Mouse (Mus musculus): ENCODE measurements at regions not wholly inside any gene's neighbourhood (a gene's known extent, or its start where the extent isn't known, plus 50 kb on each side); places are given as distances from the start of the nearest gene placed in this dataset.
"Not testable (repeated sequence)": the region's sequence is repeated elsewhere in the genome, so short reads cannot be mapped to it uniquely, and the experiment has no call there.

DNA sequence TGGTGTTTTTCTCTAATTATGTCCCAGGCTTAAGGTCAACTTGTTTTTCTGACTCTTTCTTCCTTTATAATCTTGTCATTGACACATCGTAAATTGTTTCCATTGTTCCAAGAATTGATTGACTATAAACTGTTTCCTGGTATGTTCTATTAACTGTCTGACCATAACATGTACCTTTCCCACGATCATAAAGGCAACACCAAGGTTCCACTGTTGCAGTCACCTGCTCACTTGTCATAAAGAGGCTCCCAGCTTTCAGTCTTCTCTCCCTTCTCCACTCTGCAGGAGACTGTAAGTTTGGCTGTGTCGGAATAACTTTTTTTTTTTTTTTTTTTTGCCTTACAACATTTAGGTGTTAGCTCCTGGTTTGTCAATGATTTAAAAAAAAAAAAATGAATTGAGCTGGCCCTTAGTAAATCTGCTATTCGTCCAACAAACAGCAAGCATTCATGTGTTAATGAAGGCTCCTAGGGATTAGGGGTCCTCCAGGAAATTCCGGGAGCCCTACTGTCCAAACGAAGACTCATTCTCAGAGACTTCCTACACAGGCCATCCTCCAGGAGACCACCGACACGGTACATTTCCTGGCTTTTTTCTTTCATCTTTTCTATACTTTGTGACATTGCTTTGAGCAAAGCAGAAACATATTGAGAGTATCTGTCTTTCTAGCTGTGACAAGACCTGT, 122.2 kb upstream of the Trim24 start:
- no peak for DNase-seq

DNA sequence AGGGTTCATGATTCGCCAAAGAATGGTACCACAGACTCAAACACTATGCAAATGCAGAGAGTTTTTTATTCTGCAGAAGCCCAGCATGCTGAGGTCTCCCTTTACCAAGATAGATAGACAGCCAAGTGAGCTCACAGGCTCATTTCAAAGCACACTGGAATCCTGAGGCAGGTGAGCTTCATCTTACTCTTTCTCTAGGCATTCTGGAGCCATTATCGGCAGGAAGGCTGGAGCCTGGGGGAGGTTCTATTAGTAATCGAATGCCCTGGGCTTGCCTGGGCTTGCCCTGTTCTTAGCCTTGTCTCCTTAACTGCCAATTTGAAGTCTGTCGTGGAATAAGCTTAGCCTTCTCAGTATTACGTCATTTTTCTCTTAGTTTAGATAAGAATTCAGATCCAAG, 121.6 kb upstream of the Trim24 start:
- DNase-seq = no peak

DNA sequence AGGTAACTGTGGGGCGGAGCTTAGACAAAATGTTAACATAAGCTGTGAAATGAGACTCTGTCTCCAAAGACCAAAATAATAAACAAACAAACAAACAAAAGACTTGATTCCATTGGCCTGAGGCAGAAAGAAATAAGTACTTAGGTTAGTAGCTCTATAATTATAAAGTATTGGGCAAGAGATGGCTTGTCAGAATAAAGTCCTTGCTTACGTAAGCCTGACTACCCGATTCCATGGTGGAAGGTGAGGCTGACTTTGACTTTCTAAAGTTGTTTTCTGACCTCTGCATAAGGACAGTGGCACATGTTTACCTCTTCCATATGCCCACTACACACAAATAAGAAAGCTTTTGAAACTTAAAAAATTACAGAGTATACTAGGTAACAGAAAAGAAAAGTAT, 120.3 kb upstream of the Trim24 start:
- DNase-seq = no peak

DNA sequence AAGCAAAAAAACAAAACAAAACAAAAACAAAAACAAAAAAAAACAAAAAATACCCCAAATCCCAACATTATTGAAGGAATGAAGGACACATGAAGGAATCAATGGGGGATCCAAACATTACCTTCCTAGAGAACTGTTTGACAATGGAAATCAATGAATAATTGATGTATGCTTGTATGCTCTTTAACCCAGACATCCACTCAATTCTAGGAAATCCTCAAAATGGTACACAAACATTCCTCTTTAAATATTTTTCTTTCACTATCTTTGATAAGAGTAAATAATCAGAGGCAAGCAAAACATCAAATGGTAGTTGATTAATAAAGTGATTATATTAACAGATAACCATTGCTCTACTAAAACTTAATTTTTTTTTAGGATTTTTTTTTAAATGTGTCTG, 118.9 kb upstream of the Trim24 start:
- no peak for DNase-seq

DNA sequence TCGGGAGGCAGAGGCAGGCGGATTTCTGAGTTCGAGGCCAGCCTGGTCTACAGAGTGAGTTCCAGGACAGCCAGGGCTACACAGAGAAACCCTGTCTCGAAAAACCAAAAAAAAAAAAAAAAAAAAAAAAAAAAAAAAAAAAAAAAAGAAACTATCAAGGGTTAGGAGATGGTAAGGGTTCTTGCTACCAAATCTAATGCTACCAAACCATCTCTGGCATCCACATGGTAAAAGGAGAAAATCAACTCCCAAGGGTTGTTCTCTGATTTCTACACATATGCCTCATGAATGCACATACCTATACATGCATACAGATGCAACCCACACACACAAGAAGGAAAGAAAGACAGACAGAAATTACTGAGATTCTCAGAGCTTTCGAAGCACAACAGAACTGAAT, 109.6 kb upstream of the Trim24 start:
- not testable (repeated sequence) for DNase-seq

DNA sequence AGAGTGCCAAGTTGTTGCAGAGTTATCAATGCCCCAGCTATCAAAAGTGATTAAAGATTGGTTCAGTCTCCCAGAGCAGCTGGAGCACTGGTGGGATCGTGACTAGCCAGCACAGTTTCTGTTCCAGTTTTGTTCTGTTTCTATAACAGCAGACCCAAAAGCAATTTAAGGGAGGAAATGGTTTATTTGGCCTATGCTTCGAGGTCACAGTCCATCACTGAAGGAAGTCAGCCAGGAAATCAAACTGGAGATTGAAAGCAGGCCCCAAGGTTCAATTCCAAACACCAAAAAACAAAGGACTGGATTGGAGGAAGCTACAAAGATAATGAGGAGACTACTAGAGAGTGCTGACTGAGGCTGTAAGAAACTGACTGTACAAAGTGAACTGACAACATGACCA, 107.6 kb upstream of the Trim24 start:
- peak in 1 of 2 experiments; percentile 17 for DNase-seq

DNA sequence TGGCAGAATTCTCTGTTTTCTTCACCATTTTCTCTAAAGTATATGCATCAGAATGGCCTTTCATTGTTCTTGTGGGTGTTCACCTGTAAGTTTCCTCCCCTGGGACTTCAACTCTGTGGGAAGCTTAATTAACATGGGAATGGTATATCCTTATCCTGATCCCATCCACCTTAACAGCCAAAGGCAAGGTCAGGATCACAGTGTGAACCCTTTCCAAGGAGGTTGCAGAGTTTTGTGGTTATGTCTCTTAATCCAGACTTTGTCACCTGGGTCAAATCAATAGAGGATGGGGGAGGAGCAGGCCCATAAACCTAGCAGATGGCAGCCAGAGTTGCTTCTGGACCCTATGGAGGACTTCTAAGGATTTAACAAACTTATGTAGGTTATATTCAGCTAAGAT, 102.9 kb upstream of the Trim24 start:
- no peak for DNase-seq

DNA sequence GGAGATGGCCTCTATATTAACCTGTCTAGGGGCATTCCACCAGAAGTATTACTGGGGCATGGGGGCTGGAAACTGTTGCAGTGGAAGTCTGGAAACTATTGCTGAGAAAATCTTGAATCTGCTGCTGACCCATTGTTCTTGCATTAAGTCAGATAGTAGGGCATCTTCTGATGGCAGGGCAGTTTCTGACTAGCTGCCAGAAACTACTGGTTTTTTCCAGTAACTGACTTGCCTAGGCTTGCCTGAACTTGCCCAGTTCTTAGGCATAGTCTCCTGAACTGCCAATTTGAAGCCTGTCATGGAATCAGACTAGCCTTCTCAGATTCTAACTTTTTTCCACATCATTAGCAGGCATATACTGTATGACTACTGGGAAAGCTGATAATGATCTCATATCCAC, 97.3 kb upstream of the Trim24 start:
- no peak for DNase-seq

DNA sequence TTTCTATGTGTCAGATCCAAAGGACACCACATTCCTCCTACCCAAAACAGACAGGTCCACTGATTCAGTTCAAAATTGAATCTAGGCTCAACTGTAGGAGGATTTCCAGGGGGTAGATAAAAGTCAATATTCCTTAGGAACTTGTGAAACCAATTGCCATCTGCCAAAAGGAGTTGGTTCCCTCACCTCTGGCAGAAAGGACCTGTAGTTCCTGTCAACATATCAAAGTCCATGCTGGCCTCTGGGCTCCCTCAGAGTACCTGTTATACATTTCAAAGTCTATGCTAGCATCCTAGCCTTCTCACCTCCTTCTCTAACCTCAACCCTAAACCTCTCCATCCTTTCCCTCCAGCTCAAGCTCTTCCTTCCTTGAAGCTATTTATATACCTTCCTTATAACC, 95.5 kb upstream of the Trim24 start:
- no peak for DNase-seq

DNA sequence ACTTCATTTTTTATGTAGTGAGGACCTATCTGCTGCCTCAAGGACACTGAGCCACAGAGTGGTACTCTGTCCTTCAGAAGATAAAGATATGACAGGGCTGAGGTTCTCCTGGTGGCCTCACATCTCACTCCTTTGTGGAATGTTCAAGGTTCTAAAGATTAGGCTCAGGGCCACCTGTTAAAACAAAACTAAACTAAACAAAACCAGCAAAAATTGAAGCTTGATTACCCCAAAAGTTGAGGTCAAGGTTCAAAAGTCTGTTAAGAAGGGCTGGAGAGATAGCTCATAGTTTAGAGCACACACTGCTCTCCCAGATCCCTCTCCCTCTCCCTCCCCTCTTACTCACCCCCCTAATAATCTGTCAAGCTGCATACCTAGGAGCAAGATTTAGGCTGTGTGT, 90.7 kb upstream of the Trim24 start:
- no peak for DNase-seq

DNA sequence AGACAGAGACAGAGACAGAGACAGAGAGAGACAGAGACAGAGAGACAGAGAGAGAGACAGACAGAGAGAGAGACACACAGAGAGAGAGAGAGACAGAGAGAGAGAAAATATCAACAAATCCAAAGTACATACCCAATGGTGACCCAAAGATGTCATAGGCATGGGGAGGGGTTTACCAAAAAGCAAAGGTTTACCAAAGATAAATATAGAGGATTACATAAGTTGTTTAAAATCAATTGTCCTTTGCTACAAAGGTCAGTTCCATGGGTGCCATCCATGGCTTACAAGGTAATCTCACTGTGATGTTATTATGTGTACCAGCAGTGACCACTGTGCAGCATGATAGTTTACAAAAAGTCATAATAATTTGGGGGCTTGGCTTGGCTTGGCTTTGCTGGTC, 88.7 kb upstream of the Trim24 start:
- DNase-seq = no peak

DNA sequence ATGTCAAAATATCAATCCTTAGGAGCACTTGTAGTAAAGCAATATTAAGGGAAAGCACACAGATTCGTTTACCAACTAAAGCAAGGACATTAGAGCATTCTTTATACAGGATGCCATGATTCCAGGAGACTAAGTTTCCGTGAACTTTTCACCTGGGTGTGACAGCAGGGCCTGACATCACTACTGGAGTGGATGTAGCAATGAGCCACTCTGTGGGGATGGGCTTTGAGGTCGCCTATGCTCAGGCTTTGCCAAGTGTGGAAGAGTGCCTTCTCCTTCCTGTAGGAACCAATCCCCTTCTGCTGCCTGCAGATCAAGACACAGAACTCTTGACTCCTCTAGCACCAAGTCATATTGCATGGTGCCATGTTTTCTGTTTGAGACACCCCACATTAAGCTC, 85.3 kb upstream of the Trim24 start:
- not testable (repeated sequence) for DNase-seq

DNA sequence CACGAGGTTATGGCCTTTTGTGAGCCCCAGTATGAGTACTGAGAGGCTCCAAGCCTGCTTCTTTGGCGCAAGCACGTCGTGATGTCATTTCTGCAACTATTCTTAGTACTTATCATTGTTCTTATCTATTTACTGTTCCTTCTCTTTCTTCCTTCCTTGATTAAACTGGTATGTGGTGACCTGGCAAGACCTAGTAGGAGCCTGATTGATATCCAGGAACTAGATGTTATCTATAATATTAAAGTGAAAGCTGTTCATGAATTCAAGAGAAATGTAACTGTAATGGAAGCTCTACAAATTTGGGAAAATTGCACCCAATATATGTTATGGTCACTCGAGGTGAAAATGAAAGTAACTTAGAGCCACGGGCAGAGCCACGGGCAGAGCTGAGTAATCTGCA, 84.9 kb upstream of the Trim24 start:
- DNase-seq = peak in 1 of 2 experiments; percentile 5

DNA sequence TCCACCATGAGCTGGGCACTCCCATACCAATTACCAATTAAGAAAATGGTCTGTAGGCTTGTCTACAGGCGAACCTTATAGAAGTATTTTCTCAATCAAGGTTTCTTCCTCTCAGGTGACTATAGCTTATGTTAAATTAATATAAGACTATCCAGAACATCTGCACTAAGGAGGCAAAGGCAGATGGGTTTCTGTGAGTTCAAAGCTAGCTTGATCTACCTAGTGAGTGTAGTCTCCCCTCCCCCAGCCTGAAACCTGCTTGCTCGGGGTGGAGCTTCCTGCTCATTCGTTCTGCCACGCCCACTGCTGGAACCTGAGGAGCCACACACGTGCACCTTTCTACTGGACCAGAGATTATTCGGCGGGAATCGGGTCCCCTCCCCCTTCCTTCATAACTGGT, 82.8 kb upstream of the Trim24 start:
- DNase-seq = not testable (repeated sequence)

DNA sequence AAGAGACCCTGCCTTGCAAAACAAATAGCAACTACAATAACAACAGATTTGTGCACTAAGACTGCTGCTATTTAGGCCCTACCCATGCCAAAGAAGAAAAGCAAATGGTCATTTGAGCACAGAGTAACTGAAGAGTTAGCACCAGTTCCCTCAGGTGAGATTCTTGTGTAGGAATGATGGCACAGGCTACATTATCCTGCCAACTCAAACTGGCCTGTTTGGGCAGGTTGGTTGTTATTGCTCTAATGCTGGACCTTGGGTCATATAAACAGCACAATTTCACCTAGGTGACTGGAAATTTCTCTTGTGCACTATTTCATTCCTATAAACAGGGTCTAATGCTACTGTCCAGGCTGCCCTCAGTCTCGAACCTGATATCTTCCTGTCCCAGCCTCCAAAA, 79.7 kb upstream of the Trim24 start:
- DNase-seq = no peak

DNA sequence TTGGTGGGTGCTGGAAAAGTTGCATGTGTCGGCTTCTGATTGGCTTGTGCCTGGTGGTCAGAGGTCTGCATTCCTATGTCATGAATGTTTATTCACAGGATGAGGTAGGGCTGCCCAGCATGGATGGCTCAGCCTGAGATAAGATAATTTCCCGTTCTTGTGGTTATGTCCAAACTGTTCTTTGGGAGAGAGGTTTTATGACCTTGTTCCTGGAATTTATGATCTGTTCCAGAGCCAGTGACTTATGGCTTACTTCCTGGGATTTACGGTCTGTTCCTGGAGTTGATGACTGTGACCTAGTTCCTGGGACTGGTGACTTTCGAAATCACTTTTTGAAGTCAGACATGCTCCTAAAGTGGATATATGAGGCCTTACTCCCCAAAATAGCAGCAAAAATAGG, 76.4 kb upstream of the Trim24 start:
- DNase-seq = no peak

DNA sequence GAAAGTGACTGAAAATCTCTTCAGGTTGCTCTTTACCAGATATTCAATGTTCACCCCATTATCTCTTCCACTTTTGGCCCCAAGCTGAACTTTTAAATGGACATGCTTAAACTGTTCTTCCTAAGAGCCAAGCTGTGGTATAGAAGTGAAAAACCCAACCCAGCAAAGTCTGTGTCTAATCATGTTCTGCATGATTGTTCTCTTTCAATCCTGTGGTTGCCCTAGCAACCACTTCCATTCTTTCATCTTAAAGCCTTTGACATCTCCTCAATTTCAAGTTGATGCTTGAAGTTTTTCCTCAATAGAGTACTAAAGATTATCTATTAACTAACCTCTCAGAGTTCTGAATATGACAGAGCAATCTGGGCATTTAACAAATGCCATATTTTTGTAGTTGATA, 75.6 kb upstream of the Trim24 start:
- no peak for DNase-seq

DNA sequence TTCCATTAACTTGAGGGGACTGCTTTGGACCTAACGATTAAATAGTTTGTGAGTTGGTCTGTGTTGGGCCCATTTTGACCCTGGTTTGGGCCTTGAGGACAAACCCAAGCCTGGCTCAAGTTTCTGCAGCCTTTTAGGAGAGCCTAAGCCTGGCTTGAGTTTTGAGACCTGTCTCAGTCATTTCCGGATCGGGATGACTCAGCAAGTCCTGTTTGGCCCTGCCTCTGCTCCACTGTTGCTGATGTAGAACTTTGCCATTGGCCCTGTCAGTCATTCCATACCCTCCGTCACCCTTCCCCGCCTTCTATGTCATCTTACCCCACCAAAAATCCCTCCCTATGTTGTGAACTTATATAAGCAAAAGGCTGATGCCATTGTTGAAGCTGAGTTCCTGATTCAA, 67.4 kb upstream of the Trim24 start:
- DNase-seq = no peak

DNA sequence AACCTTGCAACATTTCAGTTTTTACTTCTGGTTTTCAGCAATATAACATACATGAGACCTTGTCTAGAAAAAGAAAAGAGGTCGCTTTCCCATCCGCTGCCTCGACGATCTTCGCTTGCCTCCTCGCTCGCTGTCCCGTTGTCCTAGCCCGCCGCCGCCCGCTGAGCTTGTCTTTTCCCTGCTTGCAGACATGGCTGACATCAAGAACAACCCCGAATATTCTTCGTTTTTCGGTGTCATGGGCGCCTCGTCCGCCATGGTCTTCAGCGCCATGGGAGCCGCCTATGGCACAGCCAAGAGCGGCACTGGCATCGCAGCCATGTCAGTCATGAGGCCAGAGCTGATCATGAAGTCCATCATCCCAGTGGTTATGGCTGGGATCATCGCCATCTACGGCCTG, 64.7 kb upstream of the Trim24 start:
- DNase-seq = not testable (repeated sequence)

DNA sequence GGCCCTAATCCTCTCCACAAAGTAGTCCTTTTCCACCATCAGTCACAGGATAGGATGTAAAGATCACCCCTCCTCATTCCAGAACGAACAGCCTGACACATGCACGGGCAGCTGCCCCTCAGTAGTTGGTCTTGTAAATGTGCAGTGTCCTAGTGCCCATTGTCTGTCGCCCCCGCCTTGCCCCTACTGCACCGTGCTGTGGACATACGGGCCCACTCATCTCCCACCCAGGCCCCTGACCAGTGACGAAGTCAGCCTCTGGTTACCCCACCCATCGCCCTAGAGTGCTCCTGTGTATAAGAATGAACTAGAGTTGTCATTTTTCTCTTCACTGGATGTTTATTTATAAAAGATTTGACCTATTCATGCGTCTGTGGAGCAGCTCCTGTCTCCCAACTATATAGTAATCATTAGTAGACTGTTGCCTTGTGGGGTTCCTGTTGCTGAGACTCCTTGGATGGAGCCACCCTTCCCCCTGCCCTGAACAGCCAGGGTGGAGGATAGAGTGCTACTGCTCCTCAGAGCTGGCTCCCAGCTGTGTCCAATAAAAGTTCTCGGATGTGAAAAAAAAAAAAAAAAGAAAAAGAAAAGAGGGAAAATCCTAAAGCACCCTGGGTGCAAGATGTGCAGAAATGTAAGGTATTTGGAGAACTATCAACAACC, 64.0 kb upstream of the Trim24 start:
- not testable (repeated sequence) for DNase-seq

DNA sequence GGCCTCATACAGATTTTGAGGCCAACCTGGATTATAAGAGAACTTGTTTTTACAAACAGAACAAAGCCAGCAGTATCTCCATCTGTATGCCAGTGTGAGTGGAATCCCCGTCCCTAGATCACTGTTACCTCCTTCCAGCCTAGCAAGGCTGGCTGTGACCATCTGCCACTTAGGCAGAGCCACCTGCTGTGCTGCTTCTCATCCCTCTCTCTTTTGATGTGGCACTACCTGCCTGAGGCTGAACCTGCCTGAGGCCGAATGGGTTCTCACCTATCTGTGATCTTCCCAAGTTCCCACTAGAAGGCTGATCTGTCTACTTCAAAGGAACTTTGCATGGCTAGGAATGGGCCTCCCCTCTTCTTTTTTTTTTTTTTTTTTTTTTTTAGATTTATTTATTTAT, 55.4 kb upstream of the Trim24 start:
- DNase-seq = not testable (repeated sequence)

All from heart, adult 18-20 months (tissue).